Mouse (Mus musculus) hematopoietic stem cell, adult 5-6 weeks (primary cell): ENCODE results near the gene Gan. TPM values are rescaled to one million over a fixed set of nuclear protein-coding genes. Genes with fewer than 3 reads are reported as not detected.
A peak's percentile ranks its signal among the peaks of the same experiment; 100 is the strongest.

Experiments used
- ATAC-seq, 2 experiments: fragments of 125-278 bp in 1 of 2; replicated peaks in 1 of 2; 2 replicates each; pipeline ENCODE4 v1.8.0; 2016 to 2017; ENCODE audit warnings: inconsistent platforms in 2 of 2, mild to moderate bottlenecking in 2 of 2, moderate number of reproducible peaks in 2 of 2, low read depth in 1 of 2, moderate TSS enrichment in 1 of 2; ENCODE audit not compliant: low FRiP score in 2 of 2, poor library complexity in 2 of 2, severe bottlenecking in 2 of 2, insufficient read depth in 1 of 2, low TSS enrichment in 1 of 2
- total RNA-seq: library from RNA; stranded (forward); fragments of 172-1452, 232-1000 nt; gene quantifications from 2 replicates; pipeline ENCODE4 v1.2.3, GENCODE M21; 2017

Gene Gan
- total RNA-seq, 1 experiment from 2014 or later = 3.6 TPM

- ATAC-seq = peak; percentile 27 to 30; a peak in 3 of 4 replicates
Observed at GRCm38 (mm10) chr8:117257821-117258575, 100.1 kb downstream of the Gan start.

DNA sequence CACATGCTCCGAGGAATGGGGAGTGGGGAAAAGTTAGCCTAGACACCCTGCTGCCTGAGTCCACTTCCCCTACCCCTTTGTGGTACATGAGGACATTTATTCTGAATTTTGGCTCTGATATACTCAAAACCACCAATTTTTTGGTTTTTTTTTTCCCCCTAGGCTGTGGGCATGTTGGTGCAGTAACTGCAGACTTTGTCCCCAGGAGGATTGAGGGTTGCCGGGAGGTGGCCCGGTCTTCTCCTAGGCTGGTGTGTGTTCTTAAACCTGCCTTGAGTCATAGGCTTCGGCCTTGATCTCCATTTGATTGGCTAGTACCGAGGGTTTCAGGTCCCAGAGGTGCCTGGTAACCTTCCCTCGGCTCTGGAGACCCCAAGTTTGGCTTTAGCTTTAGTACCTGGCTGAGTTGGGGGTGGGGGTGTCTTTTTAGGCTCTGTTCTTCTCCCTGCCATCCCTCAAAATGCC lies 100.7 kb downstream of the Gan start:
- no peak for ATAC-seq

GRCm38 (mm10) chr8:117259431-117260001 lies 101.6 kb downstream of the Gan start:
- ATAC-seq = no peak

DNA sequence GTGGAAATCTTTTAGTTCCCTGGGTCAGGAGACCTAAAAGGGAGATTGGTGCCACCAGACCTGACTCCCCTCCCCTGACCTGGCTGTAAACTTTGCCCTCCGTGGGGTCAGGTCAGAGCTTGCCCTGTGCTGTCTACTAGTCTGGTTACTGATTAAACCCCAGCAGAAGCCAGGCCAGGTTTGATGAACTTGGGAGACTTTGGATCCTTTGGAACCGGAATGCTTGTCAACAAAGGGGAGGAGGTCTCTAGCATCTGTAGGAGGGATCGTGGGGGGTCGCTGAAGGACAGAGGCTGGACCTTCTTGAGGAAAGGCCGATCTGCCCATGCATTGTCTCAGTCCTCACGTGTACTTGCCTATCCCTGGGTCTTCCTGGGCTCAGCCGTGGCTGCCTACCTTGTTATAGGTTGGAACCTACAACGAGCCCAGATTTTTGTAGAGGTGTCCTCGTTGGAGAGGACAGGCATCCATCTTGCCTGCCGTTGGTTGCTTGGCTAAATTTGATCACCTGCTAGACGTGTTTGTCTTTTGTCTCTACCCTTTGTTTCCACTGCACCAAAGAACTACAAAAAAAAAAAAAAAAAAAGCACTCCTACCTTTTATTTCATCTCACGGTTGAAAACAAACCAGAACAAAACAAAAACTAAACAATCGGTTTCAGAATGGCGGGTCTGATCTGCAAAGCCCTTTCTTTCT lies 102.4 kb downstream of the Gan start:
- no peak for ATAC-seq

DNA sequence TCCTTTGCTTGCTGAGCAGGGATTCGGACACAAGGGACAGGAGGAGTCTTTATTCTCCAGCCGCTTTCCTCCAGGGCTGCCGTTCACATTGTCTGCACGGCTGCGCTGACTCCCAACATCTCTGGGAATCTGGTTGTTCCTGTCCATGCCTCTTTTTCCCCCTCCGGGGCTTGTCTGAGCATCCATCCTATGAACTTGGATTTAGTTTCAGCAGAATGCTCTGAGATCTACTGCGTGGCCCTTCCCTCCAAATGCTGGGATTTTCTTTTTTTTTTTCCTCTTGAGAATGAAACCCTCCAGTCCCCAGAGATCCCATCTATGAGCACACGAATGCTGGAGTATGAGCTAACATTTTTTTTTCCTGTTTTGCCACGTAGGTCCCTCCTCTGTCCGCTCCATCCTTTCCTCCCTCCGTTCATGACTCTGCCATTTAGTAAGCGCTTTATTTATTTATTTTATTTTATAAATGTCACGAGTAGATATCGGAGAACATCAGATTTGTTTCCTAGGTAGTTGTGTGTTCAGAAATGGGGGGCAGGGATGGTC lies 103.1 kb downstream of the Gan start:
- no peak for ATAC-seq

DNA sequence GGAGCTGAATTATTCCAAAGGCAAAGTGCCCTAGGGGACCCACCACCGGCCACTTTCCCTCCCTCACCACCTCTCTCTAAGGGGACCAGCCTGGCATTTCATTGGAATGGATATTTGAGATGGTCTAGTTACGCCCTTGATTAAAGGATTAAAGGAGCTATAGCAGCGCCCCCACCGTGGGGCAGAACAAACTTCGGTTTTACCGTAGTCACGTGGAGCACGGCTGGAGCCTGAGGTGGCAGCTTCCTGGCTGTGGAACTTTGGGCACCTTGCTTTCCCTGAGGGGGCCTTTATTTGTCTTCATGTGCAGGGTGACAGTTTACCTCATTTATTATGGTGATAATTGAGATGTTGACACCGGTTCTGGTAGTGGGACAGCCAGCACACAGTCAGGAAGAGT lies 103.8 kb downstream of the Gan start:
- ATAC-seq = no peak

DNA sequence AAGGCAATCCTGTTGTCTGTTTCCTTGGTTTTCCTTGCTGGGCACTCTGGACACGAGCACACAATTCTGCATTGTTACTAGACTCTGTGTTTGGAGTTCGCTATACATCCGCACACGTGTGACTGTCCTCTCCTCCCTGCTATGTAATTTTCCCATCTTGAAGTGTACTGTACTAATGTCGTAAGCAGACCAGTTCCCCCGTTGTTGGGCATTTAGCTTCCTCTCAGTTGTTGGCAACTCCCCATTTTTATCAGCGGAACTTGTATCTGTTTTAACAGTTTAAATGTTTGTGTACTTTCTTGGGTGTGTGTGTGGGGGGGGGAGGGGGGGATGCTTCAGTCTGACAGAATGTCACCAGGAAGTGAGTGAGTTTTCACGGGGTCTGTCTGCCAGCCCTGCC lies 104.8 kb downstream of the Gan start:
- no peak; a peak in 1 of 4 replicates for ATAC-seq

DNA sequence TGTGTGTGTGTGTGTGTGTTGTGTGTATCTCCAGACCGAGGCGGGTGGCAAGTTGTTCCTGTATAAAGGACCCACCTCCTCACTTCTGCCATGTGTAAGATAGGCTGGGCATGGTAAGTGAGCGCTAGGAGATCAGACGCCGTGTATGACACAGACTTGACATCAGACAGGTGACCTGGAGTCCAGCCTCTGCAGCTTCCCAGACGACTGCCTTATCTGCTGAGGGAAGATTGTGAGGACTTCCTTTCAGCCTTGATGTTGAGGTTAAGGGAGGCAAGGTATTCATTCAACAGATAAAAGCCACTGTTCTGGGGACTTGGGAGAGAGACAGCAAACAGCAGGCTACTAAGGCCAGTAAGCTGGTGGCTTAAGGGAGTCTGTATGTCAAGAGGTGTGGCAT lies 105.5 kb downstream of the Gan start:
- ATAC-seq = peak in 1 of 2 experiments; percentile 5; a peak in 1 of 4 replicates

DNA sequence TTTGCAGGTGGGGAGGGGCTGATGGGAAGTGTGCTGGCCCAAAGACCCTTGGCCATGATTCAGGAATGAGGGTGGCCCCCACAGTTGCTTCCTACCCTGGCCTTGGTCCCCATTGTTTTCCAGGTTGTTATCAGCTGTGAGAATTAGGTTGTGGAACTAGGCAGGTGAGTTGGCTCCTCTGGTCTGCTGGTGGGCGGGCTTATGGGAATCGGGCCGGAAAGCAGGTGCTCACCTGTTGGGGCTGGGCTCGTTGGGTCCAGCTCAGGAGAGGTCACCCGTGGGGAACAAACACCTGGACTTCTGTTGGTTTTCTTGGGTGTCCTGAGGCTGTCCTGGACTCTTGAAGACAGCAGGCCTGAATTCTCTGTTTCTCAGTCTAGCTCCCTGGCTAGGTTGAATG lies 107.1 kb downstream of the Gan start:
- no peak for ATAC-seq

Other genes with a start within 250 kb of the Gan start
- gene Cmc2, start 236.7 kb upstream of the Gan start, total RNA-seq = 30.6 and 59.6 TPM in 2 replicates
- 35.1 and 37.6 TPM in 2 replicates for gene Cenpn, start 236.4 kb upstream of the Gan start, total RNA-seq
- 14.8 and 20.0 TPM in 2 replicates for gene Atmin, start 214.7 kb upstream of the Gan start, total RNA-seq
- 0.55 TPM in 1 of 2 replicates, not detected in the other for gene 1700030J22Rik, start 179.2 kb upstream of the Gan start, total RNA-seq
- gene Gcsh, start 164.6 kb upstream of the Gan start, total RNA-seq = 67.4 and 72.6 TPM in 2 replicates
- gene Pkd1l2, start 75.7 kb upstream of the Gan start, total RNA-seq = not detected in 2 replicates
- 0.13 and 0.40 TPM in 2 replicates for gene Bco1, start 62.3 kb upstream of the Gan start, total RNA-seq
- 11.1 and 16.3 TPM in 2 replicates for gene Cmip, start 98.9 kb downstream of the Gan start, total RNA-seq